Mouse (Mus musculus): ENCODE data around the gene Nfkbiz. TPM values are rescaled to one million over a fixed set of nuclear protein-coding genes. Genes with fewer than 3 reads are reported as not detected.
A peak's percentile ranks its signal among the peaks of the same experiment; 100 is the strongest.

Gene Nfkbiz
- polyA plus RNA-seq, 1 experiment from 2014 or later, result 4.6 TPM

DNA sequence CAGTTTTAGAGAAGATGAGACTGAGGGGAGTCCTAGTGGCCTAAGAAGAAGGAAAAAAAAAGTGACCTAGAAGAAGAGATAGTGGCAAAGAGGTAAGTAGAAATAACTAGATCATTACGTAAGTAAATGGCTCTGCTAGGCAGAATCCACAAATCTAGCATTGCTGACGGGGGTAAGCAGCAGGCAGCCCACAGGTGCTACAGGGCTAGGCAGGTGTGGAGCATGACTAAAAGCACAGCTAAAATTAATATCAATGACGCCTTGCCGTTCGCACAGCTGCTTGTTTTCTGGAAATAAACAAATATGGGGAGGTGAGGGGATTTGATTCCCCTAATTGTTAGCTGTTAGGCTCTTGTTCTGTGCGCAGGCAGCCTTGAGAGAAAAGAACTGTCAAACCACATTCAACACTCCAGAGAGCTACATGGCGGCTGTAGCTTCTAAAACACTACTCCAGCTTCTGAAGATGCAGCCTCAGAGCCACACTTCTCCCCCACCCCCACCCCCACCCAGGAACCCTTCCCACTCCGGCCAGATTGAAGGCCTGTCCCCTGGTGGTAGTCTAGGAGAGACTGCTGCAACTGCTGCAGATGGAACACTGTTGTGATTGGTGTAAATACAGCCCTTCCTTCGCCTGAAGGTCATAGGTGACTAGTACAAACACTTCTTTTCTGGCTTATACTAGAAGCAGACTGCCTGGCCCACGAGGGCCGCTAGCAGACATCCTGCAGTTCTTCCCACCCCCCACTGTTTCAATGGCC is 15.1 kb downstream of the Nfkbiz start:
- Histone ChIP-seq H3K9ac (no peak overlapping the region), H3K9me3 (no peaks in the 10 kb centered on the region), H3K4me3 (no peak overlapping the region), H3K36me3 (no peaks in the 10 kb centered on the region), H3K4me2 (no peak overlapping the region), H3K4me1 (peaks cover 19% of the 10 kb centered on the region), H3K27me3 (no peaks in the 10 kb centered on the region), H3K27ac (no peak overlapping the region)
- ATAC-seq (ENCODE audit: insufficient number of reproducible peaks, low FRiP score, low TSS enrichment, low read depth), result no peak
- 47% methylated on average over 11 of the region's 11 CpGs for WGBS

DNA sequence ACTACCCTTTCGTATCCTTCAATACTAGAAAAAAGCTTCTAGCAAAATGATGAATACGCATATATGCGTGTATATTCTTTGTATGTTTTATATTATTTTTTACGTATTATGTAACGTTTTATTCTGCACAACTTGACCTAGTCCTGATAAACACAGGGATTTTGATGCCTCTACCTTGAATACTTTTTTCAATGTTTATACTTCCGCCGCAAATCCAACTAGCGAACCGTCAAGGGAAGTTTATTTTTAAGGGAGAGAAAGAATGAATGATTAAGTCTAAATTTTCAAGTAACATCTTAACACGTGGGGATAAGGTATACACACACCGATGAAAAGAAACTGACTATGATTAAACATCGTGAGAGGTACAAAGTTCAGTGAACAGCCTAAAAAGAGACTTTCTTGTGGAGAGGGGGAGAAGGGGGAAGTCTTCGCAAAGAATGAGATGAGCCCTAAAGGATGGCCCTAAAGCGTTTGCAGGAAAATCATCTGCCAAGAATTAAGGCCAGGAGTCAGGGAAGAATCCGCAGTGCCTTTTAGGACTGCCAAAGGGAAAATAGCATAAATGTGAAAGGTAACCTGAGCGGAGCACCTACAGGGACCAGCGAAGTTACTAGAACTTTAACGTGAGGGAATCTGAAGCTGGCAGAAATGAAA is 15.8 kb downstream of the Nfkbiz start:
- Histone ChIP-seq H3K4me2 (peak overlapping the region; percentile 72), H3K27ac (peak overlapping the region; percentile 95; the same call in 1 of the 2 replicates), H3K4me1 (peaks cover 19% of the 10 kb centered on the region), H3K4me3 (peak overlapping the region; percentile 90), H3K9me3 (no peaks in the 10 kb centered on the region), H3K9ac (no peak overlapping the region), H3K27me3 (no peaks in the 10 kb centered on the region), H3K36me3 (peaks cover 4% of the 10 kb centered on the region)
- ATAC-seq (ENCODE audit: insufficient number of reproducible peaks, low FRiP score, low TSS enrichment, low read depth), result no peak
- 34% methylated on average over 18 of the region's 18 CpGs for WGBS

DNA sequence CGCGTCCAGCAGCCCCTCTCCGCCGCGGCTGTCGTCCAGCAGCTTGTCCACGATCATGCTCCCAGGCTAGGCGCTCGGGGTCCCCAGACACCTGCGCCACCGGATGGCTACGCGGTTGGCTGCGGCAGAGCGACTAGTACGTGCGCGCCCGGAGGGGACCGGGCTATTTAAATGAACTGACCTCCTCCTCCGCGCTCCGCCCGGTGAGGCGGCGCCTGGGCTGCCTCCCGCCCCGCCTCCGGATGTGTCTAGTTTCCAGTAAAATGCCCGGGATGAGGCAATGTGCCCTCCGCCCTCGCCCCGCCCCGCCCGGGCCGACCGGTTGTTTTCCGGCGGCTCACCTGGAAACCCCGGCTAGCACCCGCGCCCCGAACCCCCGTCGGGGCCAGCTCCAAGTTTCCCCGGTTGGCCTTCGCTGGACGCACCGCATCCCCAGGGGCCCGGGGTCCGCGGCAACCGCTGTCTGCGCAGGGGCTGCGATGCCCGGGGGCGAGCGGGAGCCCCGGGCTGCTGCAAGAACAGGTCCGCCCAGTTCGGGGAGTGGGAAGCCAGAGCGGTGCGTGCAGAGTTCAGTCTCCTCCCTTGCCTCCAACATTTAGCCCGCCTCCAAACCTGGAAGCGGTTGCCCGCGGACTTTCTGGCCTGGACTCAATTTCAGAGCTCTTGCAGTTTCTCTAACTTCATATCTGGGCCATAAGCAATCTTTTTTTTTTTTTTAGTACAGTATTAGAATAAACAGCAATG is 16.5 kb downstream of the Nfkbiz start:
- peak; percentile 90 for ATAC-seq (ENCODE audit: insufficient number of reproducible peaks, low FRiP score, low TSS enrichment, low read depth)
- H3K4me3 ChIP-seq, result peak overlapping the region; percentile 90
- no peaks in the 10 kb centered on the region for H3K9me3 ChIP-seq
- peak overlapping the region; percentile 76 for H3K9ac ChIP-seq
- peak overlapping the region; percentile 72 for H3K4me2 ChIP-seq
- H3K36me3 ChIP-seq, result peaks cover 8% of the 10 kb centered on the region
- peaks cover 19% of the 10 kb centered on the region for H3K4me1 ChIP-seq
- WGBS, result under 1% methylated on average over 65 of the region's 67 CpGs
- H3K27ac ChIP-seq, result peak overlapping the region; percentile 95
- H3K27me3 ChIP-seq, result no peaks in the 10 kb centered on the region

DNA sequence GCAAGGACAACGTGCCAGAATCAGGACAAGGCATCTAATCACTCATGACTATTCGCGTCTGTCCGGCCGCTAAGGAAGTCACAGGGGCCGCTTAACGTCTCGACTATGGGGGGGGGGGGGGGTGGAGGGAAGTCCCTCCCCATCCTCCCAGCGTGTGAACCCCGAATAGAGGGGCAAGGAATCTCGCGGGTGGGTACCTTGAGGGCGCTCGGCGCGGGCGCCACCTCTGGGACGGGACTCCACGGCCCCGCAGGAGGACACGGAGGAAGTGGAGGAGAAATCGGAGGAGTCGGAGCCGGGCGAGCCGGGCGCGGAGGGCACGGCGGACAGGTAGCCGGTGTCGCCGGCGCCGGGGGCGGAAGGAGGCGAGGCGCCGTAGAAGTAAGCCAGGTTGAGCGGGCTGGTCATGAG is 17.1 kb downstream of the Nfkbiz start:
- 1% methylated on average over 40 of the region's 40 CpGs for WGBS
- ATAC-seq (ENCODE audit: insufficient number of reproducible peaks, low FRiP score, low TSS enrichment, low read depth), result peak; percentile 30; the same call in 1 of the 2 replicates
- Histone ChIP-seq H3K9me3 (no peaks in the 10 kb centered on the region), H3K36me3 (peaks cover 12% of the 10 kb centered on the region), H3K4me2 (peak overlapping the region; percentile 72), H3K4me1 (peaks cover 19% of the 10 kb centered on the region), H3K9ac (peak overlapping the region; percentile 76), H3K4me3 (peak overlapping the region; percentile 90), H3K27me3 (no peaks in the 10 kb centered on the region), H3K27ac (peak overlapping the region; percentile 95)

DNA sequence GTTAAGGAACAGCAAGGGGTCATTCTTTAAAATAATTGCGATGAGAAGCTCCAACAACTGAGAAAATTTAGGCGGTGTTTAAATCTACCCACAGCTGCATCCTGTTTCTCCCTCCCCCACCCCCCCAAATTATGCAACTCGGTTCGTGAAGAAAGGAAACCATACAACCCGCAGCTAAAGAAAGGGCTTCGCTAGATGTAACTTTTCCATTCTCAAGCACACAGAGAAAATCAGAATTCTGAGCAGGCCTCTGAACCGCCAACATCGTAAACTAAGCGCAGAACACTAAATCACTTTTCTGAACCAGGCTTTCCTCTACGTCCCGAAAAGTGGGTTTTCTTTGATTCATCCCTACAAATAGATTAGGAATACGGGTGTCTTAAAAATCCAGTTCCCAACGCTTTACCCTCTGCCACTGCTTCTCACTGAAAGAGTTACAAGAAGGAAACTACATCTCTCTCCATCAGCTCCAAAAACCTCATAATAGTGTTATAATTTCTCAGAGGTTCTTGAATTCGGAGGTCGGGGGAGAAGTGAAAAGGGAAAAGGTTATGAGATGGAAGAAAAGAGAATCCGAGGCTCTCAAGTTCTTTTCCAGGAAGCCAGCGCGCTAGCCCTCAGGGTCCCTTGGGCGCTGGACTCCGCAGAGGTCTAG is 17.7 kb downstream of the Nfkbiz start:
- Histone ChIP-seq H3K4me2 (peak overlapping the region; percentile 72), H3K9me3 (no peaks in the 10 kb centered on the region), H3K4me1 (peaks cover 19% of the 10 kb centered on the region), H3K27me3 (no peaks in the 10 kb centered on the region), H3K9ac (peak overlapping the region; percentile 76), H3K27ac (peak overlapping the region; percentile 95), H3K4me3 (peak overlapping the region; percentile 90), H3K36me3 (peaks cover 17% of the 10 kb centered on the region)
- 4% methylated on average over 20 of the region's 20 CpGs for WGBS
- ATAC-seq (ENCODE audit: insufficient number of reproducible peaks, low FRiP score, low TSS enrichment, low read depth), result no peak

DNA sequence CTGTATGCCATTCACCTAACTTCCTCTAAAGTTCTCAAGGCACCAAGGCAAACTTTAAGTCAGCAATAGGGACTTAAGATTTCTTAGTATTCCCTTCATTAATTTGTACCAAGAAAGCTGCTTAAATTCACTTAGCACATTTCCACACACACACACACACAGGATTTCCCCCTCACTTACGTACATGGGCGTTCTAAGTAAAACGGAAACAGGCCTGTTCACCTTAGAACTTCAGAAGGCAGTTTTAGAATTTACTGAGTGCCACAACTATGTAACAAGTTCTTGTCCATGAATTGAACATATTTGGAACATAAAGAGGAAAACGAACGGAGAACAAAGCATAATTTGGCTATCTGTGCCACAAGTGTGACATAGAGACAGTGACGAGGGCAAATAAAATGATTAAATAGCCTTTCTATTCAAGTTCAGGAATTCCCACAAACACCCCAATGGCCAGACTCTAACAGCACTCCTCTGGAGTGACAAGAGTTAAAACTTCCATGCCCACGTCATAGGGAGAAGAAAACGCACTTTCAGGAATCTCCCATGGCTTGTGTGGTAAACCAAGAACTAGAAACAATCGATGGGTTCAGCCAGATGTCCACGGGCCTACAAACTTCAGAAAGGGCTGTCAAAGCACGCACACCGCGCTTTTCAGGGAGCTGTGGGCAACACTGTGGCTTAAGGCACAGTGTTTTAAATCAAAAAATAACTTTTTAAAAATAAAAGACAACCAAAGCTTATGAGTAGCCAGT is 18.4 kb downstream of the Nfkbiz start:
- no peak for ATAC-seq (ENCODE audit: insufficient number of reproducible peaks, low FRiP score, low TSS enrichment, low read depth)
- Histone ChIP-seq H3K4me2 (peak overlapping the region; percentile 72), H3K4me3 (peak overlapping the region; percentile 90), H3K27me3 (no peaks in the 10 kb centered on the region), H3K9ac (0 out of 2 replicates have a peak overlapping the region, but pooled peaks have one; percentile 20), H3K36me3 (peaks cover 24% of the 10 kb centered on the region), H3K27ac (peak overlapping the region; percentile 95), H3K9me3 (no peaks in the 10 kb centered on the region), H3K4me1 (peaks cover 19% of the 10 kb centered on the region)
- WGBS, result 25% methylated on average over 13 of the region's 13 CpGs

DNA sequence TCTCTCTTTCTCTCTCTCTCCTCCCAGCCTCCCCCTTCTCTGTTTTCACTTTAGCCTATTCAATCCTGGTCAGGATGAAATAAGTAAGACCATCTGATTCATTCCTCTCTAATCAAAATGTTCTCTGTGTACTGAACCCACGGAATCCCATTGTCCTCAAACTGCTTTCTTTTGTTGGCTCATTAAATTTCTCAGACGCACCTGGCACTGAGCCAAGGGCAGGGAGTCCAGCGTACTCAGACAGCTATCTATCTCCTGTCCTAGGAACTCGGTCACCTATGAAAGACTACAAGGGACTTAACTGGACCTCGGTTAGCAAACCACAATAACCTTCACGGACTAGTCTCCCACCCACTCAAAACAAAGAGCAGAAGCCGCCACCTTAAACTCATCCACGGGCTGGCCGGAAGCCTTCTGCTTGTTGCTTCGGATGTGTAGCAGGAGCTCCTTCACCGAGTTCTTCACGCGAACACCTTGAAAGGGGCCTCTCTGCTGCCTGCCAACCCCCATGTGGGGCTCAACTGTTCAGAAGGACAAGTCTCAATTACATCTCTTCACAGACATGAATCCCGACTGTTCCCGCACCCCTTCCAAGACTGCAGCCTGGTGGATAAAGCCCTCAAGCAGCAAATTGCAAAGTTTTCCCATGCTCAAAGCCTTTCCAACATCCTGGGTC is 19.4 kb downstream of the Nfkbiz start:
- ATAC-seq (ENCODE audit: insufficient number of reproducible peaks, low FRiP score, low TSS enrichment, low read depth), result no peak
- Histone ChIP-seq H3K9ac (no peak overlapping the region), H3K27ac (0 out of 2 replicates have a peak overlapping the region, but pooled peaks have one; percentile 95), H3K4me2 (peak overlapping the region; percentile 72), H3K27me3 (no peaks in the 10 kb centered on the region), H3K36me3 (peaks cover 32% of the 10 kb centered on the region), H3K4me1 (peaks cover 19% of the 10 kb centered on the region), H3K9me3 (no peaks in the 10 kb centered on the region), H3K4me3 (peak overlapping the region; percentile 90)
- WGBS, result 37% methylated on average over 15 of the region's 15 CpGs

DNA sequence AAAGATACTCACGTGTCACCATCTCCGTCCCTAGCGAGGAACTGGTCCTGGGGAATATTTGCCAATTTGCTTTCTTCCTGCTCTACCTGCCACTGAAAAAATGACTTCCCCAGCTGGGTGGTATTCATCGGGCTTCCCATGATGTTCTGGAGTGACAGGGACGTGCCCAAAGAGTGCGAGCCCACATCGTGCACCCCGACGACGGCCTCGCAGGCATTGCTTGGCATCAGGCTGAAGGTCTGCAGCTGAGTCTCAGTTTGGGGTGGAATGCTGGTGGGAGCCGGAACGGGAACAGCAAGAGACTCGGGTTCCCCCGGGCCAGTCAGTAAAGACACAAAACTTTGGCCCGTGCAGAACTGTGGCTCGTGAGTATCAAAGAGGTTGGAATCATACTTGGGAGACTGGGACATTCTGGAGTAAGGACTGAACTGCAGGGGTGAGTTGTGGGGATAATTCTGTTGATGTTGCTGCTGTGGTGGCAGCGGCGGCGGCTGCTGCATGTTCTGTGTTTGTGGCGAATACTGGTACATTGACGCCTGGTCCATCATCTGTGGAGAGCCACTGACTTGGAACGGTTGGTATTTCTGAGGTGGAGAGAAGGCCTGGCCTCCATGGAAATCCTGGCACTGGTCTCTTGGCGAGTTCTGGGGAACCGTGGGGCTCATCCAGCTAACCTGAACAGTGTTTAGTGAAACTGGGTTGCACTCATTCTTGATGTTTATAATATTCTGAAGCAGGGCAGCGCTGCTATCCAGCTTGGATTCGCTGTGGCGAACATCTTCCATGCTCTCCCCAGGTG is 20.8 kb downstream of the Nfkbiz start:
- H3K4me1 ChIP-seq, result peaks cover 15% of the 10 kb centered on the region
- ATAC-seq (ENCODE audit: insufficient number of reproducible peaks, low FRiP score, low TSS enrichment, low read depth), result no peak
- WGBS, result 94% methylated on average over 28 of the region's 28 CpGs

DNA sequence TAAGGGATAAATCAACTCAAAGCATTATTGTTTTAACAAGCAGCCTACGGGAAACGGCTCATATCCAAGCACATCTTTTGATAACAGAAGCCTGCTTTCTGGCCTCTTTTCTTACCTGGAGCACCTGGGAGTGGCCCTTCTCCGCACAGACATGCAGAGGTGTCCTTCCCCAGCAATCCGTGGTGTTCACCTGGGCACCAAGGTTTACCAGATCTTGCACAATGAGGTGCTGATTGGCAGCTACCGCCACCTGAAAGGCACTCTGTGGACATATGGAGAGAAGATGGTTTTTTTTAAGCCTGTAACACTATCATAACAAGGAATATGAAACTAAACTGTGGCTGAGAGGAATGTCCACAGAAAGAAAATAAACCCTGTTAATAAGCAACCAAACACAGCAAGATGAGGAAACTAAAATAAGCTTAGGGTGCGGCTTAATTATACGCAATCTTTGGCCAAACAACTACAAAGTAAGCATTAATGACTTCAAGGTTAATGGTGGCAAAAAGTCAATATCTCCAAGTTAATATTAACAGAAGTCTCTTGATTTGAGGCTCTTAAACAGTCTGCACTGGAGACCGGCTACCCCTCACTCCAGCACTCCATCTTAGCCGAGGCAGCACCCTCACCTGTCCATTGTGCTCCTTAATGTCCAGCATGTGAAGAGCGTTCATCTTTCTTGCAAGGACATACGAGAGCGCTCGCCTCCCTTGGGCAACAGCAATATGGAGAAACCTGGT is 22.3 kb downstream of the Nfkbiz start:
- H3K27ac ChIP-seq, result no peak overlapping the region
- H3K4me1 ChIP-seq, result peaks cover 11% of the 10 kb centered on the region

More for the DNA sequence above, 20.8 kb downstream of the Nfkbiz start:
- Histone ChIP-seq H3K27ac (no peak overlapping the region), H3K36me3 (peaks cover 44% of the 10 kb centered on the region), H3K9me3 (no peaks in the 10 kb centered on the region), H3K4me3 (no peak overlapping the region), H3K27me3 (no peaks in the 10 kb centered on the region), H3K4me2 (no peak overlapping the region), H3K9ac (no peak overlapping the region)

More for the DNA sequence above, 22.3 kb downstream of the Nfkbiz start:
- H3K36me3 ChIP-seq, result peaks cover 54% of the 10 kb centered on the region
- no peaks in the 10 kb centered on the region for H3K9me3 ChIP-seq
- no peak overlapping the region for H3K4me2 ChIP-seq
- no peak overlapping the region for H3K9ac ChIP-seq
- H3K4me3 ChIP-seq, result no peak overlapping the region
- no peaks in the 10 kb centered on the region for H3K27me3 ChIP-seq
- 91% methylated on average over 13 of the region's 13 CpGs for WGBS
- no peak for ATAC-seq (ENCODE audit: insufficient number of reproducible peaks, low FRiP score, low TSS enrichment, low read depth)

Data from limb, embryonic 15.5 days (tissue).